Mouse (Mus musculus) hindbrain, embryonic 16.5 days (tissue): Measurements from ENCODE around the gene Crispld2. TPM values are rescaled to one million over a fixed set of nuclear protein-coding genes. Genes with fewer than 3 reads are reported as not detected.

Source experiments
- ATAC-seq: fragments of 200-750 bp; cut with Nextera tagmentation; 2 replicates; pipeline ENCODE4 v1.8.0; 2017; ENCODE audit warnings: moderate TSS enrichment, moderate library complexity
- H3K27ac ChIP-seq: fragments of 300-500 bp; sonication (generic); 2 replicates; pipeline ENCODE4 v1.5.1; 2014; ENCODE audit warnings: low read depth, mild to moderate bottlenecking, control low read depth, low read length, moderate library complexity
- H3K27me3 ChIP-seq: fragments of 300-500 bp; sonication (generic); replicated peaks from 2 replicates; pipeline ENCODE4 v1.6.1; 2014; ENCODE audit warnings: low read length; ENCODE audit not compliant: control insufficient read depth, insufficient read depth
- H3K36me3 ChIP-seq: fragments of 300-500 bp; sonication (generic); 2 replicates; pipeline ENCODE4 v1.6.1; 2014; ENCODE audit warnings: mild to moderate bottlenecking, low read length, moderate library complexity, mixed read lengths; ENCODE audit not compliant: control insufficient read depth, insufficient read depth
- H3K4me1 ChIP-seq: fragments of 300-500 bp; sonication (generic); 2 replicates; pipeline ENCODE4 v1.6.1; 2014; ENCODE audit warnings: low read depth, low read length; ENCODE audit not compliant: control insufficient read depth, insufficient read depth
- H3K4me2 ChIP-seq: fragments of 300-500 bp; sonication (generic); 2 replicates; pipeline ENCODE4 v1.6.1; 2014; ENCODE audit warnings: mild to moderate bottlenecking, low read length, control low read depth, moderate library complexity
- H3K4me3 ChIP-seq: fragments of 300-500 bp; sonication (generic); 2 replicates; pipeline ENCODE4 v1.5.1; 2014; ENCODE audit warnings: mild to moderate bottlenecking, low read length, control low read depth, moderate library complexity
- H3K9ac ChIP-seq: fragments of 300-500 bp; sonication (generic); 2 replicates; pipeline ENCODE4 v1.6.1; 2014; ENCODE audit warnings: low read depth, mild to moderate bottlenecking, control low read depth, low read length, moderate library complexity
- H3K9me3 ChIP-seq: fragments of 300-500 bp; sonication (generic); 2 replicates; pipeline ENCODE4 v1.6.1; 2014; ENCODE audit warnings: mild to moderate bottlenecking, low read length, moderate library complexity; ENCODE audit not compliant: control insufficient read depth
- WGBS: fragments of 180-500 bp; shearing (Covaris S2); extraction: QIAGEN DNeasy Blood & Tissue Kit; methylation state at CpG from one replicate; pipeline ENCODE4 v1.1.7; 2014; 5-methylcytosine and 5-hydroxymethylcytosine counted together
- polyA plus RNA-seq: library from polyadenylated mRNA; unstranded; fragments of >200 nt; fragmentation: Nextera tagmentation; extraction: Ambion mirVana; gene quantifications from 2 replicates; pipeline ENCODE4 v1.2.1, GENCODE M21; 2015

The Crispld2 gene
- polyA plus RNA-seq, 1 experiment from 2014 or later = 2.7 TPM

GRCm38 (mm10) chr8:120062742-120063141, 70.5 kb downstream of the Crispld2 start:
- no peak overlapping the region for H3K4me2 ChIP-seq
- peaks cover 5% of the 10 kb centered on the region; the same call in 1 of the 2 replicates for H3K9me3 ChIP-seq
- H3K36me3 ChIP-seq = no peaks in the 10 kb centered on the region
- no peak for ATAC-seq
- H3K4me3 ChIP-seq = no peak overlapping the region
- no peaks in the 10 kb centered on the region for H3K4me1 ChIP-seq
- H3K27me3 ChIP-seq = no peaks in the 10 kb centered on the region
- no peak overlapping the region for H3K9ac ChIP-seq
- no peak overlapping the region for H3K27ac ChIP-seq
- WGBS = 93% methylated on average over 14 of the region's 14 CpGs

GRCm38 (mm10) chr8:120063326-120063725, 71.1 kb downstream of the Crispld2 start:
- H3K4me3 ChIP-seq = no peak overlapping the region
- 92% methylated on average over 3 of the region's 3 CpGs for WGBS

GRCm38 (mm10) chr8:120065611-120066010, 73.4 kb downstream of the Crispld2 start:
- no peak overlapping the region for H3K27ac ChIP-seq
- H3K9ac ChIP-seq = no peak overlapping the region
- no peaks in the 10 kb centered on the region for H3K4me1 ChIP-seq
- no peak overlapping the region for H3K4me3 ChIP-seq
- WGBS = 88% methylated on average over 8 of the region's 8 CpGs
- peaks cover 5% of the 10 kb centered on the region; the same call in 1 of the 2 replicates for H3K9me3 ChIP-seq
- no peak for ATAC-seq
- H3K4me2 ChIP-seq = no peak overlapping the region
- H3K36me3 ChIP-seq = no peaks in the 10 kb centered on the region
- H3K27me3 ChIP-seq = no peaks in the 10 kb centered on the region

More at GRCm38 (mm10) chr8:120063326-120063725, 71.1 kb downstream of the Crispld2 start:
- H3K27ac ChIP-seq = no peak overlapping the region
- H3K4me1 ChIP-seq = no peaks in the 10 kb centered on the region
- peaks cover 5% of the 10 kb centered on the region; the same call in 1 of the 2 replicates for H3K9me3 ChIP-seq
- H3K9ac ChIP-seq = no peak overlapping the region
- ATAC-seq = no peak
- no peaks in the 10 kb centered on the region for H3K36me3 ChIP-seq
- no peak overlapping the region for H3K4me2 ChIP-seq
- no peaks in the 10 kb centered on the region for H3K27me3 ChIP-seq

GRCm38 (mm10) chr8:120066226-120066625, 74.0 kb downstream of the Crispld2 start:
- ATAC-seq = no peak
- H3K4me2 ChIP-seq = no peak overlapping the region
- no peaks in the 10 kb centered on the region for H3K4me1 ChIP-seq
- H3K27ac ChIP-seq = no peak overlapping the region
- H3K9ac ChIP-seq = no peak overlapping the region
- H3K36me3 ChIP-seq = no peaks in the 10 kb centered on the region
- peaks cover 5% of the 10 kb centered on the region; the same call in 1 of the 2 replicates for H3K9me3 ChIP-seq
- H3K4me3 ChIP-seq = no peak overlapping the region
- WGBS = 92% methylated on average over 4 of the region's 4 CpGs
- no peaks in the 10 kb centered on the region for H3K27me3 ChIP-seq

GRCm38 (mm10) chr8:120067936-120068668, 75.9 kb downstream of the Crispld2 start:
- no peak overlapping the region for H3K4me3 ChIP-seq
- no peak overlapping the region for H3K4me2 ChIP-seq
- H3K27ac ChIP-seq = no peak overlapping the region
- ATAC-seq = no peak
- H3K36me3 ChIP-seq = no peaks in the 10 kb centered on the region
- WGBS = 56% methylated on average over 19 of the region's 19 CpGs
- H3K4me1 ChIP-seq = no peaks in the 10 kb centered on the region; the same call in 1 of the 2 replicates
- no peaks in the 10 kb centered on the region for H3K27me3 ChIP-seq
- peaks cover 5% of the 10 kb centered on the region; the same call in 1 of the 2 replicates for H3K9me3 ChIP-seq
- no peak overlapping the region for H3K9ac ChIP-seq

GRCm38 (mm10) chr8:120071684-120072083, 79.4 kb downstream of the Crispld2 start:
- no peak overlapping the region for H3K4me2 ChIP-seq
- H3K9me3 ChIP-seq = peaks cover 5% of the 10 kb centered on the region; the same call in 1 of the 2 replicates
- no peaks in the 10 kb centered on the region for H3K36me3 ChIP-seq
- H3K9ac ChIP-seq = no peak overlapping the region
- no peaks in the 10 kb centered on the region for H3K27me3 ChIP-seq
- no peak overlapping the region for H3K27ac ChIP-seq
- no peak overlapping the region for H3K4me3 ChIP-seq
- WGBS = 30% methylated on average over 4 of the region's 4 CpGs
- ATAC-seq = peak; percentile 81
- no peaks in the 10 kb centered on the region; the same call in 1 of the 2 replicates for H3K4me1 ChIP-seq

GRCm38 (mm10) chr8:120072259-120072658, 80.0 kb downstream of the Crispld2 start:
- Histone ChIP-seq H3K4me3 (no peak overlapping the region), H3K27ac (no peak overlapping the region), H3K4me2 (no peak overlapping the region), H3K4me1 (no peaks in the 10 kb centered on the region; the same call in 1 of the 2 replicates), H3K36me3 (no peaks in the 10 kb centered on the region), H3K27me3 (no peaks in the 10 kb centered on the region), H3K9me3 (0 out of 2 replicates have a peak, but pooled peaks cover 2% of the 10 kb centered on the region), H3K9ac (no peak overlapping the region)
- ATAC-seq = no peak
- 52% methylated on average over 9 of the region's 9 CpGs for WGBS

- Histone ChIP-seq H3K9me3 (no peaks in the 10 kb centered on the region), H3K4me3 (no peak overlapping the region), H3K27ac (no peak overlapping the region), H3K4me1 (no peaks in the 10 kb centered on the region; the same call in 1 of the 2 replicates), H3K36me3 (no peaks in the 10 kb centered on the region), H3K4me2 (no peak overlapping the region), H3K27me3 (no peaks in the 10 kb centered on the region), H3K9ac (no peak overlapping the region)
- 89% methylated on average over 8 of the region's 8 CpGs for WGBS
- ATAC-seq = no peak
Measured at GRCm38 (mm10) chr8:120072827-120073226, 80.6 kb downstream of the Crispld2 start.

- Histone ChIP-seq H3K36me3 (no peaks in the 10 kb centered on the region), H3K4me1 (no peaks in the 10 kb centered on the region; the same call in 1 of the 2 replicates), H3K27me3 (no peaks in the 10 kb centered on the region), H3K27ac (no peak overlapping the region), H3K9me3 (no peaks in the 10 kb centered on the region), H3K4me3 (no peak overlapping the region), H3K4me2 (no peak overlapping the region), H3K9ac (no peak overlapping the region)
- WGBS = 77% methylated on average over 6 of the region's 6 CpGs
- no peak for ATAC-seq
Measured at GRCm38 (mm10) chr8:120074516-120074915, 82.3 kb downstream of the Crispld2 start.
